Mouse (Mus musculus): ENCODE results near the gene Zfand3. TPM values are rescaled to one million over a fixed set of nuclear protein-coding genes. Genes with fewer than 3 reads are reported as not detected.

The Zfand3 gene
- polyA plus RNA-seq, 1 experiment = 69.3 TPM

- no peak overlapping the region for H3K27ac ChIP-seq (ENCODE audit: insufficient read depth, low read length)
- peaks cover 3% of the 10 kb centered on the region for H3K4me1 ChIP-seq (ENCODE audit: control insufficient read depth, insufficient read depth, low read length)
- no peak overlapping the region for H3K9ac ChIP-seq (ENCODE audit: low read depth, poor library complexity, severe bottlenecking)
- no peaks in the 10 kb centered on the region for H3K27me3 ChIP-seq (ENCODE audit: control insufficient read depth, insufficient read depth, low read length, poor library complexity, severe bottlenecking)
- TF ChIP-seq EP300 (IDR thresholded peaks at IDR 0.05; ENCODE audit: insufficient read depth, low read depth, low read length) = no peak
- no peak for TF ChIP-seq CTCF (IDR thresholded peaks at IDR 0.05; ENCODE audit: low read depth, low read length)
- no peaks in the 10 kb centered on the region for H3K36me3 ChIP-seq (ENCODE audit: control insufficient read depth, insufficient read depth, low read length, poor library complexity, severe bottlenecking)
- no peaks in the 10 kb centered on the region for H3K9me3 ChIP-seq (replicated peaks; ENCODE audit: control insufficient read depth, insufficient read depth, low read length, poor library complexity, severe bottlenecking)
- H3K4me3 ChIP-seq (ENCODE audit: low read depth, low read length) = no peak overlapping the region
Measured at GRCm38 (mm10) chr17:29990845-29991244, 13.7 kb upstream of the Zfand3 start.

GRCm38 (mm10) chr17:29993488-29993887, 11.0 kb upstream of the Zfand3 start:
- H3K4me3 ChIP-seq (ENCODE audit: low read depth, low read length) = no peak overlapping the region
- H3K27ac ChIP-seq (ENCODE audit: insufficient read depth, low read length) = no peak overlapping the region
- H3K27me3 ChIP-seq (ENCODE audit: control insufficient read depth, insufficient read depth, low read length, poor library complexity, severe bottlenecking) = no peaks in the 10 kb centered on the region
- H3K9me3 ChIP-seq (replicated peaks; ENCODE audit: control insufficient read depth, insufficient read depth, low read length, poor library complexity, severe bottlenecking) = no peaks in the 10 kb centered on the region
- H3K36me3 ChIP-seq (ENCODE audit: control insufficient read depth, insufficient read depth, low read length, poor library complexity, severe bottlenecking) = no peaks in the 10 kb centered on the region
- TF ChIP-seq CTCF (IDR thresholded peaks at IDR 0.05; ENCODE audit: low read depth, low read length) = no peak
- TF ChIP-seq POLR2A (IDR thresholded peaks at IDR 0.05; ENCODE audit: insufficient read depth, low read length) = no peak
- TF ChIP-seq EP300 (IDR thresholded peaks at IDR 0.05; ENCODE audit: insufficient read depth, low read depth, low read length) = no peak
- no peak overlapping the region for H3K9ac ChIP-seq (ENCODE audit: low read depth, poor library complexity, severe bottlenecking)
- peaks cover 3% of the 10 kb centered on the region for H3K4me1 ChIP-seq (ENCODE audit: control insufficient read depth, insufficient read depth, low read length)

- H3K4me1 ChIP-seq (ENCODE audit: control insufficient read depth, insufficient read depth, low read length) = peaks cover 6% of the 10 kb centered on the region
- no peaks in the 10 kb centered on the region for H3K9me3 ChIP-seq (replicated peaks; ENCODE audit: control insufficient read depth, insufficient read depth, low read length, poor library complexity, severe bottlenecking)
- H3K9ac ChIP-seq (ENCODE audit: low read depth, poor library complexity, severe bottlenecking) = no peak overlapping the region
- no peak overlapping the region for H3K4me3 ChIP-seq (ENCODE audit: low read depth, low read length)
- TF ChIP-seq EP300 (IDR thresholded peaks at IDR 0.05; ENCODE audit: insufficient read depth, low read depth, low read length) (no peak), POLR2A (IDR thresholded peaks at IDR 0.05; ENCODE audit: insufficient read depth, low read length) (no peak), CTCF (IDR thresholded peaks at IDR 0.05; ENCODE audit: low read depth, low read length) (no peak)
- no peaks in the 10 kb centered on the region for H3K36me3 ChIP-seq (ENCODE audit: control insufficient read depth, insufficient read depth, low read length, poor library complexity, severe bottlenecking)
- H3K27me3 ChIP-seq (ENCODE audit: control insufficient read depth, insufficient read depth, low read length, poor library complexity, severe bottlenecking) = no peaks in the 10 kb centered on the region
- H3K27ac ChIP-seq (ENCODE audit: insufficient read depth, low read length) = no peak overlapping the region
Measured at GRCm38 (mm10) chr17:29994011-29994410, 10.5 kb upstream of the Zfand3 start.

DNA sequence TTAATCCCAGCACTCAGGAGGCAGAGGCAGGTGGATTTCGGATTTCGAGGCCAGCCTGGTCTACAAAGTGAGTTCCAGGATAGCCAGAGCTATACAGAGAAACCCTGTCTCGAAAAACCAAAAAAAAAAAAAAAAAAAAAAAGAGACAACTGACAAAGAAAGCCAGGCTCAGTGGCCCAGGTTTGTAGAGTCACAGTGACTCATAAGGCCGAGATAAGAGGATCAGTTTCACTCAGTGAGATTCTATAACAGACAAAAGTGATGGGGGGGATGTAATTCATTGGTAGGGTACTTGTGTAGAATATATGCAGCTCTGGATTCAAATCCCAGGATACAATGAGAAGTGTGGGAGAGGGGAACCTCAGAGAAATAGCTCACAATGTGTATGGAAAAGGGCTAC, 10.1 kb upstream of the Zfand3 start:
- no peaks in the 10 kb centered on the region for H3K36me3 ChIP-seq (ENCODE audit: control insufficient read depth, insufficient read depth, low read length, poor library complexity, severe bottlenecking)
- H3K9me3 ChIP-seq (replicated peaks; ENCODE audit: control insufficient read depth, insufficient read depth, low read length, poor library complexity, severe bottlenecking) = no peaks in the 10 kb centered on the region
- H3K9ac ChIP-seq (ENCODE audit: low read depth, poor library complexity, severe bottlenecking) = no peak overlapping the region
- H3K4me1 ChIP-seq (ENCODE audit: control insufficient read depth, insufficient read depth, low read length) = peaks cover 3% of the 10 kb centered on the region
- TF ChIP-seq POLR2A (IDR thresholded peaks at IDR 0.05; ENCODE audit: insufficient read depth, low read length) (no peak), CTCF (IDR thresholded peaks at IDR 0.05; ENCODE audit: low read depth, low read length) (no peak), EP300 (IDR thresholded peaks at IDR 0.05; ENCODE audit: insufficient read depth, low read depth, low read length) (no peak)
- H3K4me3 ChIP-seq (ENCODE audit: low read depth, low read length) = no peak overlapping the region
- H3K27ac ChIP-seq (ENCODE audit: insufficient read depth, low read length) = no peak overlapping the region
- H3K27me3 ChIP-seq (ENCODE audit: control insufficient read depth, insufficient read depth, low read length, poor library complexity, severe bottlenecking) = no peaks in the 10 kb centered on the region

- Histone ChIP-seq H3K27me3 (ENCODE audit: control insufficient read depth, insufficient read depth, low read length, poor library complexity, severe bottlenecking) (no peaks in the 10 kb centered on the region), H3K36me3 (ENCODE audit: control insufficient read depth, insufficient read depth, low read length, poor library complexity, severe bottlenecking) (no peaks in the 10 kb centered on the region)
- TF ChIP-seq POLR2A (IDR thresholded peaks at IDR 0.05; ENCODE audit: insufficient read depth, low read length) (no peak), EP300 (IDR thresholded peaks at IDR 0.05; ENCODE audit: insufficient read depth, low read depth, low read length) (no peak), CTCF (IDR thresholded peaks at IDR 0.05; ENCODE audit: low read depth, low read length) (no peak)
Measured at GRCm38 (mm10) chr17:29995986-29996385, 8.5 kb upstream of the Zfand3 start.

DNA sequence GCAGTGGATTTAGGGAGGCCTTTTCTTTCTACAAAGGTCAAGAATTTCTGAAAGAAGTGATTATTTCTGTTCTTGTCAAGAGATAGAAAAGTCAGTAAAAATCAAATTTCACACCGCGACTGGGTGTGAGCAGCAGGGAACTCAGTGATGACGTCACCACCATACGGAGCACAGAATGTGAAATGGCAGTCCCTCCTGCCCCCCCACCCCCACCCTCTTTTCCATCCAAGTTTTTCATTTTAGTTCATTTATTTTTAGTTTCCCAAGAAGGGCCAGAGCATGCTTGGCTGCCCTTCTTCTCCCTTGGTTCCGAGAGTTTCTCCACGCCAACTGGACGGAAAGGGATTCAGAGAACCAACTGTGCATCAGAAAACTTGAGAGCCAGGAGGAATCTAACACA, 6.8 kb upstream of the Zfand3 start:
- Histone ChIP-seq H3K27me3 (ENCODE audit: control insufficient read depth, insufficient read depth, low read length, poor library complexity, severe bottlenecking) (no peaks in the 10 kb centered on the region), H3K36me3 (ENCODE audit: control insufficient read depth, insufficient read depth, low read length, poor library complexity, severe bottlenecking) (no peaks in the 10 kb centered on the region), H3K4me3 (ENCODE audit: low read depth, low read length) (no peak overlapping the region), H3K27ac (ENCODE audit: insufficient read depth, low read length) (no peak overlapping the region), H3K4me1 (ENCODE audit: control insufficient read depth, insufficient read depth, low read length) (peaks cover 3% of the 10 kb centered on the region), H3K9ac (ENCODE audit: low read depth, poor library complexity, severe bottlenecking) (no peak overlapping the region), H3K9me3 (replicated peaks; ENCODE audit: control insufficient read depth, insufficient read depth, low read length, poor library complexity, severe bottlenecking) (no peaks in the 10 kb centered on the region)
- TF ChIP-seq CTCF (IDR thresholded peaks at IDR 0.05; ENCODE audit: low read depth, low read length) (no peak), POLR2A (IDR thresholded peaks at IDR 0.05; ENCODE audit: insufficient read depth, low read length) (no peak), EP300 (IDR thresholded peaks at IDR 0.05; ENCODE audit: insufficient read depth, low read depth, low read length) (no peak)

More at GRCm38 (mm10) chr17:29995986-29996385, 8.5 kb upstream of the Zfand3 start:
- H3K27ac ChIP-seq (ENCODE audit: insufficient read depth, low read length) = no peak overlapping the region
- H3K9ac ChIP-seq (ENCODE audit: low read depth, poor library complexity, severe bottlenecking) = no peak overlapping the region
- no peaks in the 10 kb centered on the region for H3K9me3 ChIP-seq (replicated peaks; ENCODE audit: control insufficient read depth, insufficient read depth, low read length, poor library complexity, severe bottlenecking)
- peaks cover 3% of the 10 kb centered on the region for H3K4me1 ChIP-seq (ENCODE audit: control insufficient read depth, insufficient read depth, low read length)
- H3K4me3 ChIP-seq (ENCODE audit: low read depth, low read length) = no peak overlapping the region

All from ES-Bruce4 (cell line).